Mouse (Mus musculus) ES-E14 (cell line): ENCODE measurements around the gene Rbm7. TPM values are rescaled to one million over a fixed set of nuclear protein-coding genes. Genes with fewer than 3 reads are reported as not detected.

Experiments
- DNase-seq: peaks from one replicate; pipeline ENCODE4 v3.0.0-alpha.2; 2013; ENCODE audit warnings: low read depth, low spot score
- H3K27ac ChIP-seq: 2 replicates; pipeline ENCODE4 v1.5.1; 2012; ENCODE audit warnings: low read depth, mild to moderate bottlenecking, low read length, moderate library complexity, mixed read lengths; ENCODE audit not compliant: poor library complexity, insufficient read depth, severe bottlenecking
- H3K36me3 ChIP-seq: 2 replicates; pipeline ENCODE4 v1.6.1; 2012; ENCODE audit warnings: mild to moderate bottlenecking, low read length, moderate library complexity, mixed read lengths; ENCODE audit not compliant: control insufficient read depth, poor library complexity, insufficient read depth, severe bottlenecking
- H3K4me1 ChIP-seq, 2 experiments: fragments of 150-350 bp in 1 of 2; sonication (generic) in 1 of 2; 2 replicates each; pipeline ENCODE4 v1.6.1; 2012; ENCODE audit warnings: low read length in 2 of 2, mild to moderate bottlenecking in 1 of 2, mixed read lengths in 1 of 2; ENCODE audit not compliant: control insufficient read depth in 2 of 2, insufficient read depth in 2 of 2, poor library complexity in 1 of 2
- H3K4me3 ChIP-seq, 2 experiments: fragments of 150-350 bp in 1 of 2; sonication (generic) in 1 of 2; 2 replicates each; pipeline ENCODE4 v1.5.1; 2012; ENCODE audit warnings: low read length in 2 of 2, low read depth in 1 of 2, mild to moderate bottlenecking in 1 of 2, mixed read lengths in 1 of 2; ENCODE audit not compliant: insufficient read depth in 1 of 2, poor library complexity in 1 of 2, severe bottlenecking in 1 of 2
- H3K9ac ChIP-seq: 2 replicates; pipeline ENCODE4 v1.6.1; 2012; ENCODE audit warnings: low read depth, mild to moderate bottlenecking, low read length, mixed read lengths; ENCODE audit not compliant: poor library complexity, insufficient read depth, severe bottlenecking
- H3K9me3 ChIP-seq: fragments of 150-350 bp; sonication (generic); 2 replicates; pipeline ENCODE4 v1.6.1; 2012; ENCODE audit warnings: low read depth, mild to moderate bottlenecking, low read length; ENCODE audit not compliant: control insufficient read depth, insufficient read depth
- CHD2 ChIP-seq: IDR thresholded peaks from 2 replicates; pipeline ENCODE4 v1.6.1; 2014; ENCODE audit warnings: mild to moderate bottlenecking, low read depth, low read length, inconsistent platforms
- HCFC1 ChIP-seq: IDR thresholded peaks from 2 replicates; pipeline ENCODE4 v1.6.1; 2012; ENCODE audit warnings: low read length, inconsistent platforms, borderline replicate concordance; ENCODE audit not compliant: insufficient read depth
- MAFK ChIP-seq: IDR thresholded peaks from 2 replicates; pipeline ENCODE4 v1.6.1; 2014; ENCODE audit warnings: mild to moderate bottlenecking, low read depth, low read length, inconsistent platforms; ENCODE audit not compliant: insufficient read depth
- ZC3H11A ChIP-seq: IDR thresholded peaks from 2 replicates; pipeline ENCODE4 v1.6.1; 2012; ENCODE audit warnings: low read depth, mild to moderate bottlenecking, inconsistent platforms, low read length, borderline replicate concordance
- ZNF384 ChIP-seq: IDR thresholded peaks from 2 replicates; pipeline ENCODE4 v1.6.1; 2012; ENCODE audit warnings: low read depth, low read length, inconsistent platforms
- in situ Hi-C, 2 experiments: fragments of 600-800 bp; cut with MboI; formaldehyde crosslinking; loops; one replicate each; pipeline ENCODE4 v1.15.1; 2025; ENCODE audit warnings: low sequenced_read_pairs in 2 of 2, inconsistent platforms in 1 of 2; ENCODE audit not compliant: unreplicated experiment in 2 of 2
- total RNA-seq: library from RNA; depleted of rRNA; stranded (reverse); fragments of 300-350 nt; gene quantifications from 2 replicates; pipeline ENCODE4 v1.2.3, GENCODE M21; 2012

Rbm7 gene
- total RNA-seq, 1 experiment = 40.0 TPM

- Histone ChIP-seq H3K36me3 (no peaks in the 10 kb centered on the region; the same call in 1 of the 2 replicates), H3K4me1 (0 out of 4 replicates have a peak, but pooled peaks cover 0 to 2% of the 10 kb centered on the region in 2 experiments), H3K9me3 (no peaks in the 10 kb centered on the region), H3K9ac (peak overlapping the region; percentile 4; the same call in 1 of the 2 replicates), H3K27ac (no peak overlapping the region), H3K4me3 (peak overlapping the region; percentile 8 to 64; a peak in 3 of 4 replicates)
- TF ChIP-seq ZNF384 (no peak), CHD2 (no peak), MAFK (no peak), ZC3H11A (no peak), HCFC1 (no peak)
- in situ Hi-C loops = no loop called here
- no peak for DNase-seq
Observed at GRCm38 (mm10) chr9:48481214-48482134, 13.6 kb downstream of the Rbm7 start.

GRCm38 (mm10) chr9:48480411-48481213, 14.5 kb downstream of the Rbm7 start, which contains the start of gene Rexo2:
Rexo2 (minus strand) TSS chr9:48480623.
- DNase-seq = peak; percentile 83
- H3K4me3 ChIP-seq = peak within 1 kb of the TSS; percentile 80 to 97
- in situ Hi-C loops = no loop called here
- peak; percentile 62; the same call in 1 of the 2 replicates for TF ChIP-seq ZNF384
- TF ChIP-seq CHD2 = no peak; the same call in none of the 2 replicates
- peak; percentile 99 for TF ChIP-seq HCFC1
- peak within 1 kb of the TSS; percentile 92 for H3K9ac ChIP-seq
- no peaks in the 10 kb centered on the region; the same call in 1 of the 2 replicates for H3K36me3 ChIP-seq
- H3K4me1 ChIP-seq = 0 out of 4 replicates have a peak, but pooled peaks cover 0 to 2% of the 10 kb centered on the region in 2 experiments
- H3K9me3 ChIP-seq = no peaks in the 10 kb centered on the region
- H3K27ac ChIP-seq = no peak within 1 kb of the TSS; the same call in 1 of the 2 replicates

GRCm38 (mm10) chr9:48479838-48480410, 15.2 kb downstream of the Rbm7 start:
- no peaks in the 10 kb centered on the region for H3K9me3 ChIP-seq
- H3K9ac ChIP-seq = peak overlapping the region; percentile 92
- H3K4me1 ChIP-seq = peaks cover 0 to 2% of the 10 kb centered on the region in 2 experiments; a peak in 1 of 4 replicates
- no peak for TF ChIP-seq HCFC1
- no peak for TF ChIP-seq ZC3H11A
- TF ChIP-seq ZNF384 = no peak
- TF ChIP-seq CHD2 = no peak
- no peak; the same call in 1 of the 2 replicates for TF ChIP-seq MAFK
- DNase-seq = no peak
- H3K36me3 ChIP-seq = peaks cover 2% of the 10 kb centered on the region; the same call in 1 of the 2 replicates
- in situ Hi-C loops = no loop called here
- H3K27ac ChIP-seq = no peak overlapping the region; the same call in 1 of the 2 replicates
- H3K4me3 ChIP-seq = peak overlapping the region; percentile 80 to 97

GRCm38 (mm10) chr9:48478808-48479207, 16.3 kb downstream of the Rbm7 start:
- H3K4me1 ChIP-seq = peaks cover 0 to 3% of the 10 kb centered on the region in 2 experiments; a peak in 1 of 4 replicates
- in situ Hi-C loops = no loop called here

More at GRCm38 (mm10) chr9:48478808-48479207, 16.3 kb downstream of the Rbm7 start:
- peaks cover 4% of the 10 kb centered on the region; the same call in 1 of the 2 replicates for H3K36me3 ChIP-seq
- TF ChIP-seq ZC3H11A (no peak), HCFC1 (no peak), CHD2 (no peak), MAFK (no peak), ZNF384 (no peak)
- DNase-seq = no peak
- no peak overlapping the region for H3K4me3 ChIP-seq
- no peak overlapping the region for H3K9ac ChIP-seq
- H3K27ac ChIP-seq = no peak overlapping the region
- no peaks in the 10 kb centered on the region for H3K9me3 ChIP-seq
